Mouse (Mus musculus): Measurements from ENCODE around the gene Arl5a. TPM values are rescaled to one million over a fixed set of nuclear protein-coding genes. Genes with fewer than 3 reads are reported as not detected.

The Arl5a gene
- polyA plus RNA-seq, 1 experiment from 2014 or later: 42.3 TPM

DNA sequence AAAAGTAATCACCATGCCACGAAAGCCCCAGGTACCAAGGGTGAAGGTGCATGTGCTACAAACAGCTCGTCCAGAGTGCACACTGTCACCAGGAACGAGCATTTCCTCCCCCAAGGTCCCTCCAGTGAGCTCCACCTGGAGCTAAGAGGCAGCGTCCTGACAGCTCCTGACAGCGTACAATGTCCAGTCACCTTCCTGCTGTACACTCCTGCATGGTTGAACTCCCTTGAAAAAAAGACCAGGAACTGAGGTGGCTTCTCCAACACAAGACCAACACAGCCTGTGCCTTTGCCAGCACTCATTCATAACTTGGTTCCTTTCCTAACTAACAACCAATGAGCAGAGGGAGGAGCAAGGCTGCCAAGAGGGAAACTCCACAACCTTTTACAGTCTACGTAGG, 3.5 kb downstream of the Arl5a start:
- H3K36me3 ChIP-seq: peaks cover 6% of the 10 kb centered on the region; the same call in 1 of the 2 replicates
- no peaks in the 10 kb centered on the region for H3K27me3 ChIP-seq
- H3K9ac ChIP-seq: no peak overlapping the region
- H3K4me3 ChIP-seq: no peak overlapping the region
- 56% methylated on average over 6 of the region's 6 CpGs for WGBS
- H3K27ac ChIP-seq: no peak overlapping the region
- no peak for ATAC-seq (ENCODE audit: insufficient number of reproducible peaks, low FRiP score, low TSS enrichment, low read depth)
- H3K4me2 ChIP-seq: no peak overlapping the region
- H3K9me3 ChIP-seq: no peaks in the 10 kb centered on the region
- H3K4me1 ChIP-seq: peaks cover 24% of the 10 kb centered on the region

DNA sequence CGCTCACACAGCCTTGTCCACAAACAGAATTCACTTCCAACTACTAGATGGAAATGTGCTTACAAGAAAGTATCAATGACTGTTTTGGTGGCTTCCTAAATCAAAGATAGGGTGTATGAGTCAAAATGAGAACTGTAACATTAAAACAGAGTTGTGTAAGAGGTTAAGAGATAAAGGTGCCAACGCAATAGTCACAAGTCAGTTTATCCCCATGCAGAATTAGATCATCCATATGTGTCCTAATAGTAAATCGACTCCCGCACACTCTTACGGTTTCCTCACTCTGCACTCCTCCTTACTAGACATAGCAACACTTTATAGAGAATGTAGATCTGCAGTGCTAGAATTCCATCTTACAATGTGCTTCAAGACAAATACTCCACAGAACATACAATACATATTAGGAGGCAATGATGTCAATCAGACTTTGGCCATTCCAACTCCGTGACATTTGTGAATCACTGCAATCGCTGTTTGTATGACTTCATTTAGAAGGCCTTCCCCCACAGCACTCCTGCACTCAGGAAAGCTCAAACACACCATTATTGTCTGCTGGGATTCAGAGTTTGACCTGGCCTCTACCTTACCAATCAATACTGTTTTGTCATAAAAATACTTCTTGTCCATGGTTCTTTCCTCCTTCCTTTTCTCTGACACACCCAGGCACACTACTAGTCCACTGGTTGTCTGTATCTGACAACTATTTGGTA, 4.5 kb downstream of the Arl5a start:
- H3K36me3 ChIP-seq: peaks cover 17% of the 10 kb centered on the region
- H3K27ac ChIP-seq: no peak overlapping the region
- ATAC-seq (ENCODE audit: insufficient number of reproducible peaks, low FRiP score, low TSS enrichment, low read depth): no peak
- H3K4me2 ChIP-seq: no peak overlapping the region
- H3K4me1 ChIP-seq: peaks cover 24% of the 10 kb centered on the region
- WGBS: 85% methylated on average over 7 of the region's 7 CpGs
- H3K27me3 ChIP-seq: no peaks in the 10 kb centered on the region
- no peaks in the 10 kb centered on the region for H3K9me3 ChIP-seq
- no peak overlapping the region for H3K4me3 ChIP-seq
- no peak overlapping the region for H3K9ac ChIP-seq

DNA sequence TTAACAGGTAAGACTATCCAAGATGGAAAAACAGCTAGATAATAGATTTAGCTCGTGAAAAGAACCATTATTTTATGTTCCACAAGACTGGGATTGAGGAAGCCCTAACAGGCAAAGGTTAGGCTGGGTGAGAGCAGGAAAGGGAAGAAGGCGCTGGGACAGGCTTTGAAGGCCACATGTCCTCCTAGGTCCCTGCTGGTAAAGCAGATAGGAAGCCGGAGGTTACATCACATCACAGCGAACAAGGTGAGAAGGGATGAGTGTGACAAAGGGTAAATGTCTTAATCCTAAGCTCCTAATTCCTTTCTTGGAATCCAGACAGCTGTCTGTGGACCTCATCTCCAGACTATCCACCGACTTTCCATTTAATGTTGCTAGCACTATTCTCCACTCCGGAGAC, 5.4 kb downstream of the Arl5a start:
- Histone ChIP-seq H3K9ac (no peak overlapping the region), H3K27ac (no peak overlapping the region), H3K27me3 (no peaks in the 10 kb centered on the region), H3K4me1 (peaks cover 24% of the 10 kb centered on the region), H3K9me3 (no peaks in the 10 kb centered on the region), H3K36me3 (peaks cover 18% of the 10 kb centered on the region), H3K4me3 (no peak overlapping the region), H3K4me2 (no peak overlapping the region)
- ATAC-seq (ENCODE audit: insufficient number of reproducible peaks, low FRiP score, low TSS enrichment, low read depth): no peak
- WGBS: 82% methylated on average over 6 of the region's 6 CpGs

DNA sequence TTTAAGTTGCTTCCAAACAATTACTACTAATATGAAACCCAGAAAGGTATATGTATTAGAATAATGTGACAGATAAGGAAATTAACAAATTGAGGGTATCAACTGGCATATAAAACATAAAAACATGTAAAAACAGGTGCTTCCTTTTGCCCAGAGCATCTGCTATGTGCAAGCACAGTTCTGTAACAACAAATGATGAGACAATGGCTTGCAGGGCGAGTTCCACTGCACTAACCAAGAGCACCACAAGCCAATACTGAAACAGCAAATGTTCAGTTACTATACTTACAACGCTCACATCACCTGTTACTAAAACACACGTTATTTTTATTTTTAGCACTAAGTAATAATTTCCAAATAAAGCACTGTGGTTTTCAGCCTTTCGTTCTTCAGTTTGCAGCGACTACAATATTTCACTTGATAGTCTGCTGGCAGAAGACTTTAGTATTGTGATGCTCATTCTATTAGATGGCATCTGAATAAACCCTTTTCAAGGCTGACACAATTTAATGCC, 12.1 kb downstream of the Arl5a start:
- Histone ChIP-seq H3K36me3 (peaks cover 71% of the 10 kb centered on the region), H3K27me3 (no peaks in the 10 kb centered on the region), H3K9me3 (peaks cover 13% of the 10 kb centered on the region; the same call in 1 of the 2 replicates), H3K4me2 (no peak overlapping the region), H3K27ac (no peak overlapping the region), H3K4me3 (no peak overlapping the region), H3K4me1 (no peaks in the 10 kb centered on the region), H3K9ac (no peak overlapping the region)
- 92% methylated on average over 5 of the region's 5 CpGs for WGBS
- ATAC-seq (ENCODE audit: insufficient number of reproducible peaks, low FRiP score, low TSS enrichment, low read depth): no peak

DNA sequence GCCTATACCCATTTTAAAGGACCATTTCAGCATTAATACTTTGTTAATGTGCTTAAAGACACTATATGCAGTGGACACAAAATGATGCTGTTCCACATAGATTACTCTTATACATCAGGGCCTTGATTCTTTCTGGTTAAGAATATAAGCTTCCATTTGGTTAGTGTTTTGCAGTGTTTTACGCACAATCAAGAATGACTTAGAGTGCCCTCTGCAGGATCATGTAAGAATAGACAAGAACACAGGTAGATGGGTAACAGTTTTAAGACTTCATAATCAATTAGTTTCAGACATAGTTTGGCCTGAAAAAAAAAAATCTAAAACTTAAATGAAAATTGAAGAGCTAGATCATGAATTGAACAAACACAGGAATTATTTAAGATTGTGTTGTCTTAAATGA, 18.2 kb downstream of the Arl5a start:
- no peak for ATAC-seq (ENCODE audit: insufficient number of reproducible peaks, low FRiP score, low TSS enrichment, low read depth)
- H3K4me2 ChIP-seq: no peak overlapping the region
- peaks cover 71% of the 10 kb centered on the region for H3K36me3 ChIP-seq
- H3K27me3 ChIP-seq: no peaks in the 10 kb centered on the region
- no peak overlapping the region for H3K27ac ChIP-seq
- H3K9ac ChIP-seq: no peak overlapping the region
- H3K4me1 ChIP-seq: no peaks in the 10 kb centered on the region
- H3K9me3 ChIP-seq: peaks cover 10% of the 10 kb centered on the region; the same call in 1 of the 2 replicates
- WGBS: 83% methylated on average over 1 of the region's 1 CpGs
- H3K4me3 ChIP-seq: no peak overlapping the region

- no peak overlapping the region for H3K9ac ChIP-seq
- H3K4me3 ChIP-seq: no peak overlapping the region
- H3K27me3 ChIP-seq: no peaks in the 10 kb centered on the region
- no peaks in the 10 kb centered on the region for H3K4me1 ChIP-seq
- peaks cover 65% of the 10 kb centered on the region for H3K36me3 ChIP-seq
- H3K4me2 ChIP-seq: no peak overlapping the region
- 93% methylated on average over 5 of the region's 5 CpGs for WGBS
- no peak overlapping the region for H3K27ac ChIP-seq
- peaks cover 10% of the 10 kb centered on the region; the same call in 1 of the 2 replicates for H3K9me3 ChIP-seq
- ATAC-seq (ENCODE audit: insufficient number of reproducible peaks, low FRiP score, low TSS enrichment, low read depth): no peak
Measured at GRCm38 (mm10) chr2:52405238-52405637, 19.5 kb downstream of the Arl5a start.

- 79% methylated on average over 5 of the region's 5 CpGs for WGBS
- H3K4me3 ChIP-seq: no peak overlapping the region
- no peak for ATAC-seq (ENCODE audit: insufficient number of reproducible peaks, low FRiP score, low TSS enrichment, low read depth)
- H3K9me3 ChIP-seq: no peaks in the 10 kb centered on the region
- H3K27me3 ChIP-seq: no peaks in the 10 kb centered on the region
- H3K27ac ChIP-seq: no peak overlapping the region
- no peak overlapping the region for H3K9ac ChIP-seq
- peaks cover 2% of the 10 kb centered on the region; the same call in 1 of the 2 replicates for H3K36me3 ChIP-seq
- H3K4me2 ChIP-seq: no peak overlapping the region
- no peaks in the 10 kb centered on the region for H3K4me1 ChIP-seq
Measured at GRCm38 (mm10) chr2:52394529-52394928, 30.2 kb downstream of the Arl5a start.

DNA sequence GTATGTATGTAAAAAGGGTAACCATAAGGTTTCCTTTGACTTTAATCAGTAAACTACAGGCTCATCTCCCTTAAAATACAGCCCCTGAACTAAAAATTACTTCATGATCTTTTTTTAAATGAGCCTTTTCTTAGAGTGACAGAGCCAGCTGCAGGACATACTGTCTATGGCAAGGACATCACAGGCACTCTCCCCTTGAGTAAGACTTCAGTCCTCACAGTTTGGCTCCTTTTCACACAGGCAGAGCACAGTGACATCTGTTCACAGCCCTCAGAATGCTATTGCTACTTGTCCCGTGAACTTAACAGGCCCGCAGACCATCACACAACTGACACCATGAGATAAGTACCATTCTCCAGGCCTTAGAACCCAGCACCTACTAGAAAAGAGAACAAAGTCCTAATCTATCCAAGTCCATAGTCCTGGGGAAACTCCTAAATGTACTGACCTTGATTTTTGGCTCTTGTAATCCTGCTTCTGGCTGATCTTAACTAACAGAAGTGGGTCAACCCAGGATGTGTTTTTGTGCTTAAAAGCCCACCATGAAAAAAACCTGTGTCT, 34.2 kb downstream of the Arl5a start:
- Histone ChIP-seq H3K27ac (no peak overlapping the region), H3K27me3 (no peaks in the 10 kb centered on the region), H3K9me3 (no peaks in the 10 kb centered on the region), H3K4me2 (no peak overlapping the region), H3K36me3 (no peaks in the 10 kb centered on the region), H3K4me3 (no peak overlapping the region), H3K9ac (no peak overlapping the region), H3K4me1 (no peaks in the 10 kb centered on the region)
- 60% methylated on average over 2 of the region's 2 CpGs for WGBS
- no peak for ATAC-seq (ENCODE audit: insufficient number of reproducible peaks, low FRiP score, low TSS enrichment, low read depth)

DNA sequence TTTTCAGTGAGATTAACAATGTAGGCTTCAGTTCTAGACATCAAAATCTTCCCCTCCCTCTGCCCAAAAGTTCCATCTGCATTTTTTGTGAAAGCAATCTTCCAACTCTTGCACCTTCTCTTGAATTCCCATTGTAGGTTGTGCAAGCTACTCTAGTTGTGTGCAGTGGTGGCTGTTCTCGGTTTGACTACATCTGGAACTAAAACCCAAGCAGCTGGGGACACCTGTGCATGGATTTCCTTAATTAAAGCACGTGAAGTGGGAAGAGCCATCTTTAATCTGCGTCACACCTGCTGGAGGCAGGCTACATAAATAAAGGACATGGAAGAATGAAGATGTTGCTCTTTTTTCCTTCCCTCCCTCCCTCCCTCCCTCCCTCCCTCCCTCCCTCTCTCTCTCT, 34.7 kb downstream of the Arl5a start:
- ATAC-seq (ENCODE audit: insufficient number of reproducible peaks, low FRiP score, low TSS enrichment, low read depth): no peak
- Histone ChIP-seq H3K27ac (no peak overlapping the region), H3K9me3 (no peaks in the 10 kb centered on the region), H3K4me2 (no peak overlapping the region), H3K4me3 (no peak overlapping the region), H3K36me3 (no peaks in the 10 kb centered on the region), H3K27me3 (no peaks in the 10 kb centered on the region), H3K9ac (no peak overlapping the region), H3K4me1 (no peaks in the 10 kb centered on the region)
- 64% methylated on average over 3 of the region's 3 CpGs for WGBS

DNA sequence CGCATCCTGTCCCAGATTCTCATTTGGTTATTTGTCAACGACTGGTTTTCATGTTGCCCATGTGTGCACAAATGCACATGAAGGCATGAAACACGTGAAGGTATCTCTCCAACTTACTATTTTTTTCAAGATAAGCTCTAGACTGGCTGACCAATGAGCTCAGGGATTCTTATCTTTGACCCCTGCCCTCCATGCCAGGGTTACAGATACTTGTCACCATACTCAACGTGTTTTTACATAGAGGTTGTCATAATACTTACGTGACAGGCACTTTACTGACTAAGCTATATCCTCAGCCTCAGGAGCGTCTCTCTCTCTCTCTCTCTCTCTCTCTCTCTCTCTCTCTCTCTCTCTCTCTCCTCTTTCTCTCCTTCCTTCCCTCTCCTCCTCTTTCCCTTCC, 38.2 kb downstream of the Arl5a start:
- Histone ChIP-seq H3K36me3 (no peaks in the 10 kb centered on the region), H3K27ac (no peak overlapping the region), H3K27me3 (no peaks in the 10 kb centered on the region), H3K4me3 (no peak overlapping the region), H3K4me1 (no peaks in the 10 kb centered on the region), H3K9ac (no peak overlapping the region), H3K4me2 (no peak overlapping the region), H3K9me3 (no peaks in the 10 kb centered on the region)
- ATAC-seq (ENCODE audit: insufficient number of reproducible peaks, low FRiP score, low TSS enrichment, low read depth): no peak
- 76% methylated on average over 6 of the region's 6 CpGs for WGBS

DNA sequence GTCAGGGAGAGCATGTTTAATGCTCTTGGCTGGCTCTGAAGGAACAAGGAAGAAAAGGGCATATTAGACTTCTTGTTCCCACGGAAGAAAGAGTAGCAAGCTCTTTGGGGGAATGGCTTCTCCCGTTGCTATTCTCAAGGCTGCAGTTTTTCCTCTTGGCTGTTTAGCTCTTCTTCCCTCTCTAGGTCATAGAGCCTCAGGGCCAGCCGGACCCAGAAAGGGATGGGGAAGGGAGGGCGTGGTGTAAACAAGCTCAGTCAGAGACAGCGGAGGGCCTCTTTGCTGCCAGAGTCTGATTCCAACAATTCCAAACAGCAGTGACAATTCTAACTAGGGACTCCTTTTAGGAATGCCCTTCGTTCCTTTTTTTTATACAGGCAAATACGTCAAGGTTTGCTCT, 38.7 kb downstream of the Arl5a start:
- Histone ChIP-seq H3K4me2 (no peak overlapping the region), H3K4me1 (no peaks in the 10 kb centered on the region), H3K27ac (no peak overlapping the region), H3K9ac (no peak overlapping the region), H3K4me3 (no peak overlapping the region), H3K27me3 (no peaks in the 10 kb centered on the region), H3K9me3 (no peaks in the 10 kb centered on the region), H3K36me3 (no peaks in the 10 kb centered on the region)
- WGBS: 32% methylated on average over 7 of the region's 7 CpGs
- ATAC-seq (ENCODE audit: insufficient number of reproducible peaks, low FRiP score, low TSS enrichment, low read depth): no peak

GRCm38 (mm10) chr2:52378848-52379261, 45.8 kb downstream of the Arl5a start:
- Histone ChIP-seq H3K36me3 (no peaks in the 10 kb centered on the region), H3K9me3 (no peaks in the 10 kb centered on the region), H3K9ac (no peak overlapping the region), H3K4me1 (no peaks in the 10 kb centered on the region), H3K4me3 (no peak overlapping the region), H3K4me2 (no peak overlapping the region), H3K27me3 (no peaks in the 10 kb centered on the region), H3K27ac (no peak overlapping the region)
- 64% methylated on average over 9 of the region's 10 CpGs for WGBS
- no peak for ATAC-seq (ENCODE audit: insufficient number of reproducible peaks, low FRiP score, low TSS enrichment, low read depth)
